Mouse (Mus musculus) intestine, postnatal 0 days (tissue): ENCODE measurements around the gene Mtmr12. TPM values are rescaled to one million over a fixed set of nuclear protein-coding genes. Genes with fewer than 3 reads are reported as not detected.

Source experiments
- ATAC-seq: fragments of 200-750 bp; cut with Nextera tagmentation; 2 replicates; pipeline ENCODE4 v1.8.0; 2017; ENCODE audit warnings: mild to moderate bottlenecking, moderate TSS enrichment, moderate library complexity
- H3K27ac ChIP-seq: fragments of 300-500 bp; sonication (generic); 2 replicates; pipeline ENCODE4 v1.5.1; 2014; ENCODE audit warnings: mild to moderate bottlenecking, low read depth, low read length, moderate library complexity
- H3K27me3 ChIP-seq: fragments of 300-500 bp; sonication (generic); replicated peaks from 2 replicates; pipeline ENCODE4 v1.6.1; 2014; ENCODE audit warnings: low read length, mixed read lengths; ENCODE audit not compliant: control insufficient read depth, insufficient read depth
- H3K36me3 ChIP-seq: fragments of 300-500 bp; sonication (generic); 2 replicates; pipeline ENCODE4 v1.6.1; 2014; ENCODE audit warnings: mild to moderate bottlenecking, moderate library complexity; ENCODE audit not compliant: control insufficient read depth, insufficient read depth
- H3K4me1 ChIP-seq: fragments of 300-500 bp; sonication (generic); replicated peaks from 2 replicates; pipeline ENCODE4 v1.6.1; 2014; ENCODE audit warnings: antibody characterized with exemption, low read length, mixed read lengths; ENCODE audit not compliant: control insufficient read depth, insufficient read depth
- H3K4me2 ChIP-seq: fragments of 300-500 bp; sonication (generic); replicated peaks from 2 replicates; pipeline ENCODE4 v1.6.1; 2014; ENCODE audit warnings: low read depth, mild to moderate bottlenecking, moderate library complexity
- H3K4me3 ChIP-seq: fragments of 300-500 bp; sonication (generic); 2 replicates; pipeline ENCODE4 v1.5.1; 2014; ENCODE audit warnings: low read depth, low read length
- H3K9ac ChIP-seq: fragments of 300-500 bp; sonication (generic); 2 replicates; pipeline ENCODE4 v1.6.1; 2014; ENCODE audit warnings: mild to moderate bottlenecking, low read depth, low read length
- H3K9me3 ChIP-seq: fragments of 300-500 bp; sonication (generic); 2 replicates; pipeline ENCODE4 v1.6.1; 2016; ENCODE audit warnings: mixed run types; ENCODE audit not compliant: control insufficient read depth
- CTCF ChIP-seq: sonication (generic); IDR thresholded peaks from 2 replicates; pipeline ENCODE4 v1.5.1; 2016; ENCODE audit warnings: low read depth, mild to moderate bottlenecking, control low read depth, antibody characterized with exemption, moderate library complexity
- WGBS: fragments of 180-500 bp; shearing (Covaris S2); extraction: QIAGEN DNeasy Blood & Tissue Kit; methylation state at CpG from one replicate; pipeline ENCODE4 v1.1.7; 2014; 5-methylcytosine and 5-hydroxymethylcytosine counted together
- polyA plus RNA-seq: library from polyadenylated mRNA; unstranded; fragments of >200 nt; fragmentation: Nextera tagmentation; extraction: Ambion mirVana; gene quantifications from 2 replicates; pipeline ENCODE4 v1.2.1, GENCODE M21; 2015

Gene Mtmr12
- polyA plus RNA-seq, 1 experiment from 2014 or later: 6.6 TPM

DNA sequence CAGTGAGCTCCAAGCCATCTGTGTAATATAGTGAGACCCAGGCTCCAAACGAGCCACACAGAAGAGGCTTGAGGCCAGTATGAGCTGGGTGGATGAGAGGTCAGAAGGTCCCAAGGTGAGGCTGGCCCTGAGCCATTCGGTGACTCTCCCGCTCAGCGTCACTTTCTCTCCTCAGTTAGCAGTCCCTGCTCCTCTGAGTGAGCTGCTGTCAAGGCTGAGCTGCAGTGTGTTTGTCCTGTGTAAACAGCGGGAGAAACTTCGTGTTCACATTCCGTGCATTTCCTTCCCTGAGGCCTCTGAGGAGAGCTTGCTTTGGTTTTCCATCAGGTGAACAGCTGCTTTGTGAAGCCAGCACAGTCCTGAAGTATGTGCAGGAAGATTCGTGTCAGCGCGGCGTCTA lies 27.6 kb downstream of the Mtmr12 start:
- Histone ChIP-seq H3K9ac (no peak overlapping the region), H3K36me3 (peaks cover 23% of the 10 kb centered on the region), H3K9me3 (no peaks in the 10 kb centered on the region), H3K4me1 (peaks cover 6% of the 10 kb centered on the region; the same call in 1 of the 2 replicates), H3K27ac (no peak overlapping the region), H3K4me2 (no peak overlapping the region), H3K27me3 (no peaks in the 10 kb centered on the region), H3K4me3 (no peak overlapping the region)
- TF ChIP-seq CTCF: no peak
- WGBS: 37% methylated on average over 11 of the region's 11 CpGs
- ATAC-seq: no peak

DNA sequence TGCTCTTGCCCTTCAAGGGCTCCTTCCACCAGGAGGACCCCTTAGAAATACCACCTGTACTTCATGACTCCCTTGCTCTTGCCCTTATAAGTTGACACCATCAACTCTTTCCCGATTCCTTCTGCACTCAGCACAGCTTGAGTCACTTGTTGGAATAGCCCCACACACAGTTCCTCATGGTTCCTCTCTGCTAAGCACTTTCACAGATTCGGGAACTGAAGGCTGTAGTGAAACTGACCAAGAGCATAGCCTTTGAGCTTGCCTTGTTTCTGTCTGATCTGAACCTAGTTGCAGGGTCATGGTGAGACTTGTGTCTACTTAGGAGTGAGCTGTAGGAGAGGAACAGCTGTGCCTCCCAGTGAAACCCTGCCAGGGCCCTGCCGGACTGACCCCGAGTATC lies 28.2 kb downstream of the Mtmr12 start:
- ATAC-seq: no peak
- H3K4me2 ChIP-seq: no peak overlapping the region
- peaks cover 27% of the 10 kb centered on the region for H3K36me3 ChIP-seq
- H3K9me3 ChIP-seq: no peaks in the 10 kb centered on the region
- H3K4me1 ChIP-seq: peaks cover 6% of the 10 kb centered on the region; the same call in 1 of the 2 replicates
- TF ChIP-seq CTCF: no peak
- H3K9ac ChIP-seq: no peak overlapping the region
- no peak overlapping the region for H3K4me3 ChIP-seq
- WGBS: 82% methylated on average over 4 of the region's 4 CpGs
- no peak overlapping the region for H3K27ac ChIP-seq
- H3K27me3 ChIP-seq: no peaks in the 10 kb centered on the region

DNA sequence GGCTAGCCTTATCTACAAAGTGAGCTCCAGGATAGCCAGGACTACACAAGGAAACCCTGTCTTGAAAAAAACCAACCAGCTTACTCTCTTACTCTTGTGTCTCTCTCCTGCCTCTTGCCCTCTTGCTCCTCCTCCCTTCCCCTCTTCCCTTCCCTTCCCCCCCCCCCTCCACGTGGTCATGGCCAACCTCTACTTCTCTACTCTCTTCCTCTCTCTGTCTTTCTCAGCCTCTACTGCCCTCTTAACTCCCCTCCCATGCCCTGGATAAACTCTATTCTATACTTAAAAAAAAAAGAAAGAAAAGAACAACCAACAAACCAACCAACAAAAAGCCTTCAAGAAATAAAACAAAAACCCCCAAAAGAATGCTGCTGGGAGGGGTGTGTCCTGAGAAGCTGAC lies 30.7 kb downstream of the Mtmr12 start:
- 22% methylated on average over 1 of the region's 1 CpGs for WGBS
- Histone ChIP-seq H3K27me3 (no peaks in the 10 kb centered on the region), H3K4me3 (no peak overlapping the region), H3K9ac (no peak overlapping the region), H3K27ac (no peak overlapping the region), H3K4me1 (no peaks in the 10 kb centered on the region), H3K36me3 (peaks cover 43% of the 10 kb centered on the region), H3K9me3 (no peaks in the 10 kb centered on the region), H3K4me2 (no peak overlapping the region)
- ATAC-seq: no peak
- no peak for TF ChIP-seq CTCF

DNA sequence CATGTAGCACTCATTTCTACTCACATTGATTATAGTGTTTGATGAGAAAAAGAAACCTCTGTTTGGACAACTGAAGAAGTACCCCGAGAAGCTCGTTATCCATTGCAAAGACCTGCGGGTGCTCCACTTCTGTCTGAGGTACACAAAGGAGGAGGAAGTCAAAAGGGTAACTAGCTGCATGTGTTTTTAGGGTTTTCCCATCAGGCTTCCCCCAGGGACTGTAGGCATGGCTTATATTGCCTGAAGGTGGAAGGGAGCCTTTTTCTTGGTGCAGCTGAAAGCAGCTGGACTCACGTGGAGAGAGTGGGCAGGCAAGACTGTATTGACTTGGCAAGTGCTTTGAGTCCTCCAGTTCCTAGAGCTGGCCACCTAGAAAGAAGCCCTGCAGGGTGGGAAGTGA lies 31.2 kb downstream of the Mtmr12 start:
- H3K36me3 ChIP-seq: peaks cover 43% of the 10 kb centered on the region
- no peaks in the 10 kb centered on the region for H3K27me3 ChIP-seq
- H3K4me1 ChIP-seq: no peaks in the 10 kb centered on the region
- no peak for ATAC-seq
- H3K27ac ChIP-seq: no peak overlapping the region
- no peak for TF ChIP-seq CTCF
- H3K4me2 ChIP-seq: no peak overlapping the region
- 86% methylated on average over 4 of the region's 4 CpGs for WGBS
- H3K4me3 ChIP-seq: no peak overlapping the region
- no peak overlapping the region for H3K9ac ChIP-seq
- H3K9me3 ChIP-seq: no peaks in the 10 kb centered on the region

DNA sequence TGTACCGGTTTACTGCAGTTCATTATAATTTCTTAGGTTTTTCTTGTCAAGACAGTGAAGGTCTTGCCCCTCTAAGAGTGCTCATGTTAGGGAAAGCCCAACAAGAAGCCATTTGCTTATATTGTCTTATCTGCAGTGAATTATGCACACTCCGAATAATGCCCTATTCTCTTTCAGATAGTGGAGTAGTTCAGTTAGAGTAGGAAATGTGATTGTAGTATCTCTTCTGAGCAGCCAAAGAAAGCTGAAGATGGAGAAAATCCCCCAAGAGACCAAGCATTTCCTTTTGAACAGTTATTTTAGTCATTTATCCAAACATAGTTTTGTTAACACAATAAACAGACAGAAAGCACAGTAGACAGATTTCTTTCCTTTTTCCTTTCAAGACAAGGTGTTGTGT lies 32.1 kb downstream of the Mtmr12 start:
- H3K9ac ChIP-seq: no peak overlapping the region
- H3K27ac ChIP-seq: no peak overlapping the region
- no peak for TF ChIP-seq CTCF
- H3K4me3 ChIP-seq: no peak overlapping the region
- 78% methylated on average over 2 of the region's 2 CpGs for WGBS
- no peaks in the 10 kb centered on the region for H3K27me3 ChIP-seq
- no peak for ATAC-seq
- H3K36me3 ChIP-seq: peaks cover 43% of the 10 kb centered on the region
- no peak overlapping the region for H3K4me2 ChIP-seq
- no peaks in the 10 kb centered on the region for H3K9me3 ChIP-seq
- no peaks in the 10 kb centered on the region for H3K4me1 ChIP-seq

DNA sequence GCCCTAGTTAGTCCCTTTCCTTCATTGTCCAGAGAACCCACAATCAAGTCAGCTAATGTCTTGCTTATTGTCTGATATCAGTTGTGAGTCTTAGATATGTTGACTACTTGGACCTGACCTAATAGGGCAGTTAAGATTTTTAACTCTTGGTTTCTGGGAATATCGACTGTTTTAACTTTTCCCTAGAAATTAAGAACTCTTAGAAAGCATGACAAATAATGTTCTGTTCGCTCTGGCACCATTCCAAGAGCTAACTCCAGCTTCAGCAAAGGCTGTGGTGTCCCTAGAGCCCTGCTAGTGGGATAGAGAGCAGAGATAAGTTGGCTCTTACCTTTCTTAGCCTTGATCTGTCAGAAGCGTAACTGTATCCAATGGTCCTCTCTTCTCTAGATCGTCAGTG lies 32.7 kb downstream of the Mtmr12 start:
- Histone ChIP-seq H3K9me3 (no peaks in the 10 kb centered on the region), H3K27ac (no peak overlapping the region), H3K27me3 (no peaks in the 10 kb centered on the region), H3K4me1 (no peaks in the 10 kb centered on the region), H3K9ac (no peak overlapping the region), H3K4me3 (no peak overlapping the region), H3K4me2 (no peak overlapping the region), H3K36me3 (peaks cover 39% of the 10 kb centered on the region)
- TF ChIP-seq CTCF: no peak
- no peak for ATAC-seq
- WGBS: 76% methylated on average over 4 of the region's 4 CpGs

DNA sequence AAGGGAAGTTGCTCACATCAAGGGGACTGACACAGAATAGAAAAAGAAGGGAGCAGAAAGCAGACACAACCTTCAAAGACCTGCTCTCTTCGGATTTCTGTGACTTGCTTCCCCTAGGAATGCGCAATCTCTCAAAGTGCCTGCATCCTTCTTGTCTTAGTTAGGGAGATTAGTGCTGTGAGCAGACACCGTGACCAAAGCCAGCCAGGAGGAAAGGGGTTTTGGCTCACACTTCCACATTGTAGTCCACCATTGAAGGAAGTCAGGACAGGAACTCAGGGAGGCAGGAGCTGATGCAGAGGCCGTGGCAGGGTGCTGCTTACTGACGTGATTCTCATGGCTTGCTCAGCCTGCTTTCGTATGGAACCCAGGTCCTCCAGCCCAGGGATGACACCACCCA lies 33.5 kb downstream of the Mtmr12 start:
- no peaks in the 10 kb centered on the region for H3K27me3 ChIP-seq
- ATAC-seq: no peak
- no peak overlapping the region for H3K27ac ChIP-seq
- no peaks in the 10 kb centered on the region for H3K4me1 ChIP-seq
- 89% methylated on average over 6 of the region's 6 CpGs for WGBS
- H3K4me3 ChIP-seq: no peak overlapping the region
- no peak overlapping the region for H3K9ac ChIP-seq
- H3K4me2 ChIP-seq: no peak overlapping the region
- TF ChIP-seq CTCF: no peak
- peaks cover 34% of the 10 kb centered on the region for H3K36me3 ChIP-seq
- no peaks in the 10 kb centered on the region for H3K9me3 ChIP-seq
